9 mouse cellular contexts compared by ENCODE assay signal in genomic region chr19:24174896-24175295, GRCm38 (mm10). TPM values are rescaled to one million over a fixed set of nuclear protein-coding genes. Genes with fewer than 3 reads are reported as not detected.
DNase-seq lines count a peak whose midpoint lies in the region; ATAC-seq lines count a peak whose summit lies in the region.
"Had no signal": no experiment of that assay in that cellular context is flagged by ENCODE, and none has a peak within 500 bp of the region (broad histone marks: within the 10 kb centered on the region; RNA-seq: fewer than 3 reads in every experiment).

No protein-coding gene starts in this region.

- H3K9me3 ChIP-seq in forebrain, embryonic 15.5 days: no peaks in the 10 kb centered on the region
- H3K9me3 ChIP-seq in stomach, embryonic 16.5 days (replicated peaks; ENCODE audit: control insufficient read depth, low read length): no peaks in the 10 kb centered on the region

- H3K4me3 ChIP-seq in forebrain, embryonic 15.5 days: peak overlapping the region; percentile 63
- H3K4me3 ChIP-seq in stomach, embryonic 16.5 days (replicated peaks; ENCODE audit: low read length): peak overlapping the region; percentile 80

- peak overlapping the region; percentile 51 for H3K4me2 ChIP-seq in forebrain, embryonic 15.5 days (replicated peaks)
- peak overlapping the region; percentile 90 for H3K4me2 ChIP-seq in stomach, embryonic 16.5 days (ENCODE audit: low read depth, low read length)

- no peak for ATAC-seq in forebrain, embryonic 15.5 days (replicated peaks)
- ATAC-seq in inflammation-experienced regulatory T-cells, adult 6 months: peak; percentile 33
- ATAC-seq in stomach, embryonic 16.5 days (ENCODE audit: insufficient read depth, low FRiP score): no peak

- H3K4me1 ChIP-seq in forebrain, embryonic 15.5 days: peaks cover 15% of the 10 kb centered on the region
- H3K4me1 ChIP-seq in stomach, embryonic 16.5 days (ENCODE audit: control insufficient read depth, insufficient read depth, low read length): peaks cover 15% of the 10 kb centered on the region

- peak; percentile 31 for DNase-seq in cerebellum, adult 8-10 months
- DNase-seq in cerebellum, adult 11 months: no peak
- peak; percentile 43 for DNase-seq in adipocyte (ENCODE audit: low spot score)
- DNase-seq in lung, adult 18-20 months: peak; percentile 52 to 60
- no peak for DNase-seq in layer of hippocampus, adult 18-20 months (ENCODE audit: low spot score in 2 of 2)

- H3K36me3 ChIP-seq in forebrain, embryonic 15.5 days: no peaks in the 10 kb centered on the region
- no peaks in the 10 kb centered on the region for H3K36me3 ChIP-seq in stomach, embryonic 16.5 days (ENCODE audit: control insufficient read depth, insufficient read depth, low read length)

- WGBS in forebrain, embryonic 15.5 days: 8% methylated on average over 13 of the region's 13 CpGs
- WGBS in stomach, embryonic 16.5 days: 5% methylated on average over 13 of the region's 13 CpGs

- H3K27me3 ChIP-seq in forebrain, embryonic 15.5 days: no peaks in the 10 kb centered on the region
- no peaks in the 10 kb centered on the region for H3K27me3 ChIP-seq in stomach, embryonic 16.5 days (ENCODE audit: control insufficient read depth, insufficient read depth, low read length)
- H3K27me3 ChIP-seq: Patski had no signal

- peak overlapping the region; percentile 60 for H3K9ac ChIP-seq in forebrain, embryonic 15.5 days (replicated peaks)
- H3K9ac ChIP-seq in stomach, embryonic 16.5 days (ENCODE audit: low read length): peak overlapping the region; percentile 36; the same call in 1 of the 2 replicates

- no peak overlapping the region for H3K27ac ChIP-seq in forebrain, embryonic 15.5 days (replicated peaks)
- peak overlapping the region; percentile 80 for H3K27ac ChIP-seq in stomach, embryonic 16.5 days (ENCODE audit: low read length)

RNA-seq across cellular contexts. Expression of gene Tjp2, which starts 49.9 kb away (rescaled TPM):
- 11.9 and 13.9 TPM in 2 replicates for polyA plus RNA-seq in forebrain, embryonic 15.5 days (2015; fragmentation: Nextera tagmentation; extraction: Ambion mirVana)
- polyA plus RNA-seq in inflammation-experienced regulatory T-cells, adult 6 months (2017; shearing (Covaris generic)): 1 to 10 TPM; 5.3 to 9.5 (median 5.4) TPM
- polyA plus RNA-seq in stomach, embryonic 16.5 days (2015; fragmentation: Nextera tagmentation; extraction: Ambion mirVana): 30.4 and 31.1 TPM in 2 replicates
- 10 to 100 TPM; 21.8 to 23.2 TPM for total RNA-seq in layer of hippocampus, adult 18-20 months (2021)

Comparison
In these comparisons a context has a peak if more than half of its experiments do, and no peak if none do; other contexts are left out.
1. DNase-seq: peak in cerebellum, adult 8-10 months (single experiment), adipocyte (single experiment) and lung, adult 18-20 months (2 of 2); none in cerebellum, adult 11 months (single experiment) and layer of hippocampus, adult 18-20 months (0 of 2).